ENCODE assay signal across 28 mouse cellular contexts in the genomic region with DNA sequence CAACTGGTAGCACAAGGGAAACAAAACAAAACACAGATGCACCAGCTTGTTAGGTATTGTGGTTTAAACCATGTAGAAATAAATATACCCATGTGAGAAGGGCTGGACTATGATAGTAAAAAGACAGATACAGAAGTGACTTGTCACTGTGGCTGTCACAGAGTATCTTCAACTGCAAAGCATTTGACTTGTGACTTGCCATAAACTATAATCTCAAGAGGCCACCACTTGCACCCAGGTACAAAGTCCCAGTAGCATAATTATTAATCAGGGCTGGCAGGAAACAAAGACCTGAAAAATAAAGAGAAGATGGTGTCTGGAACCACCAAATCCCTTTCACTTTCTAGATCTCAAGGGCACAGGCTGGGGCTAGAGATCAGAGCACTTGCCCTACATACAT. TPM values are rescaled to one million over a fixed set of nuclear protein-coding genes. Genes with fewer than 3 reads are reported as not detected.
DNase-seq lines count a peak whose midpoint lies in the region; ATAC-seq and TF ChIP-seq lines count a peak whose summit lies in the region.
"Had no signal": no experiment of that assay in that cellular context is flagged by ENCODE, and none has a peak within 500 bp of the region (broad histone marks: within the 10 kb centered on the region; RNA-seq: fewer than 3 reads in every experiment).

No protein-coding gene starts in this region.

- DNase-seq in kidney, adult 2 months, result peak; percentile 69
- no peak for DNase-seq in kidney, postnatal 10 days
- no peak for DNase-seq in liver
- no peak for DNase-seq in embryo, embryonic 9.5 days (ENCODE audit: extremely low spot score)
- DNase-seq in spleen, postnatal 10 days (ENCODE audit: low spot score in 2 of 2), result no peak
- DNase-seq in forebrain, embryonic 11.5 days (ENCODE audit: low spot score), result no peak
- DNase-seq: adrenal gland, postnatal 14 days; cerebellum, adult 11 months; cerebellum, adult 9-10 months; forebrain, postnatal 0 days; heart, postnatal 10 days; thymus, postnatal 14 days had no signal

- 0 out of 2 replicates have a peak overlapping the region, but pooled peaks have one; percentile 4 for H3K4me2 ChIP-seq in liver, embryonic 12.5 days
- H3K4me2 ChIP-seq in forebrain, embryonic 11.5 days (ENCODE audit: low read depth, low read length, severe bottlenecking), result no peak overlapping the region
- H3K4me2 ChIP-seq: forebrain, embryonic 12.5 days; heart, embryonic 13.5 days; hindbrain, embryonic 15.5 days; limb, embryonic 12.5 days; liver, embryonic 15.5 days; lung, embryonic 15.5 days; midbrain, embryonic 12.5 days; stomach, embryonic 15.5 days had no signal

- H3K36me3 ChIP-seq in kidney, adult 2 months (ENCODE audit: control insufficient read depth, insufficient read depth, low read length), result no peaks in the 10 kb centered on the region
- no peaks in the 10 kb centered on the region for H3K36me3 ChIP-seq in liver, embryonic 12.5 days
- H3K36me3 ChIP-seq in forebrain, embryonic 11.5 days (ENCODE audit: control insufficient read depth, insufficient read depth, low read length), result no peaks in the 10 kb centered on the region
- H3K36me3 ChIP-seq: forebrain, embryonic 12.5 days; heart, embryonic 13.5 days; hindbrain, embryonic 10.5 days; hindbrain, embryonic 15.5 days; limb, embryonic 12.5 days; liver, embryonic 15.5 days; lung, embryonic 15.5 days; midbrain, embryonic 12.5 days; stomach, embryonic 15.5 days had no signal

- no peak overlapping the region for H3K4me3 ChIP-seq in kidney, adult 2 months (ENCODE audit: insufficient read depth, low read depth, low read length)
- no peak overlapping the region for H3K4me3 ChIP-seq in liver, embryonic 12.5 days
- no peak overlapping the region for H3K4me3 ChIP-seq in forebrain, embryonic 11.5 days (ENCODE audit: low read depth, low read length)
- H3K4me3 ChIP-seq: erythroblast, embryonic 14.5 days; forebrain, embryonic 12.5 days; heart, embryonic 13.5 days; hindbrain, embryonic 10.5 days; hindbrain, embryonic 15.5 days; left cerebral cortex, adult 2 months; limb, embryonic 12.5 days; liver, embryonic 15.5 days; lung, embryonic 15.5 days; midbrain, embryonic 12.5 days; stomach, embryonic 15.5 days had no signal

- peak; percentile 55 for ATAC-seq in liver, embryonic 12.5 days
- peak; percentile 52; the same call in 1 of the 2 replicates for ATAC-seq in megakaryocyte-erythroid progenitor cell, adult 5-6 weeks (replicated peaks; ENCODE audit: low FRiP score, low TSS enrichment, poor library complexity, severe bottlenecking)
- ATAC-seq in forebrain, embryonic 11.5 days (replicated peaks; ENCODE audit: low FRiP score), result no peak
- ATAC-seq: forebrain, postnatal 0 days; inflammation-experienced regulatory T-cells, adult 6 months; Patski had no signal

- no peaks in the 10 kb centered on the region for H3K9me3 ChIP-seq in liver, embryonic 12.5 days (replicated peaks)
- no peaks in the 10 kb centered on the region for H3K9me3 ChIP-seq in forebrain, embryonic 11.5 days (ENCODE audit: control insufficient read depth, low read length)
- H3K9me3 ChIP-seq: forebrain, embryonic 12.5 days; heart, embryonic 13.5 days; hindbrain, embryonic 10.5 days; hindbrain, embryonic 15.5 days; limb, embryonic 12.5 days; liver, embryonic 15.5 days; lung, embryonic 15.5 days; midbrain, embryonic 12.5 days; stomach, embryonic 15.5 days had no signal

- no peak for TF ChIP-seq CTCF in kidney, adult 2 months (conservative IDR thresholded peaks at IDR 0.05; ENCODE audit: insufficient read depth, insufficient read length, low read depth, low read length)

- no peak for TF ChIP-seq POLR2A in kidney, adult 2 months (IDR thresholded peaks at IDR 0.05; ENCODE audit: low read depth, low read length)

- H3K4me1 ChIP-seq in kidney, adult 2 months (ENCODE audit: control insufficient read depth, insufficient read depth, low read length), result peaks cover 9% of the 10 kb centered on the region; the same call in 1 of the 2 replicates
- H3K4me1 ChIP-seq in liver, embryonic 12.5 days, result peaks cover 44% of the 10 kb centered on the region
- H3K4me1 ChIP-seq in forebrain, embryonic 11.5 days (replicated peaks; ENCODE audit: control insufficient read depth, insufficient read depth, low read length), result no peaks in the 10 kb centered on the region
- H3K4me1 ChIP-seq: forebrain, embryonic 12.5 days; heart, embryonic 13.5 days; hindbrain, embryonic 15.5 days; limb, embryonic 12.5 days; lung, embryonic 15.5 days; midbrain, embryonic 12.5 days; stomach, embryonic 15.5 days had no signal

- no peak overlapping the region for H3K9ac ChIP-seq in liver, embryonic 12.5 days
- H3K9ac ChIP-seq in forebrain, embryonic 11.5 days (ENCODE audit: low read length), result no peak overlapping the region
- H3K9ac ChIP-seq: forebrain, embryonic 12.5 days; forebrain, postnatal 0 days; heart, embryonic 13.5 days; hindbrain, embryonic 15.5 days; limb, embryonic 12.5 days; liver, embryonic 15.5 days; lung, embryonic 15.5 days; midbrain, embryonic 12.5 days; stomach, embryonic 15.5 days had no signal

- H3K27ac ChIP-seq in kidney, adult 2 months (ENCODE audit: insufficient read depth, low read depth, low read length), result peak overlapping the region; percentile 93
- peak overlapping the region; percentile 36; the same call in 1 of the 2 replicates for H3K27ac ChIP-seq in liver, embryonic 12.5 days
- H3K27ac ChIP-seq in forebrain, embryonic 11.5 days (ENCODE audit: low read depth, low read length), result no peak overlapping the region
- H3K27ac ChIP-seq: forebrain, embryonic 12.5 days; heart, embryonic 13.5 days; hindbrain, embryonic 10.5 days; hindbrain, embryonic 15.5 days; left cerebral cortex, adult 2 months; limb, embryonic 12.5 days; liver, embryonic 15.5 days; lung, embryonic 15.5 days; midbrain, embryonic 12.5 days; stomach, embryonic 15.5 days had no signal

- no peaks in the 10 kb centered on the region for H3K27me3 ChIP-seq in kidney, adult 2 months (replicated peaks; ENCODE audit: control insufficient read depth, insufficient read depth, low read length)
- H3K27me3 ChIP-seq in liver, embryonic 12.5 days (replicated peaks), result no peaks in the 10 kb centered on the region
- H3K27me3 ChIP-seq in forebrain, embryonic 11.5 days (ENCODE audit: control insufficient read depth, insufficient read depth, low read length), result no peaks in the 10 kb centered on the region
- H3K27me3 ChIP-seq: CH12.LX; forebrain, embryonic 12.5 days; heart, embryonic 13.5 days; hindbrain, embryonic 15.5 days; liver, embryonic 15.5 days; lung, embryonic 15.5 days; midbrain, embryonic 12.5 days; stomach, embryonic 15.5 days had no signal

RNA-seq across cellular contexts. Expression of a gene that starts 19.5 kb away (rescaled TPM):
- 97.7 and 98.0 TPM in 2 replicates for polyA plus RNA-seq in kidney, adult 2 months (2012; rRNA removed)
- 6.3 and 7.2 TPM in 2 replicates for polyA plus RNA-seq in liver, embryonic 12.5 days (2016; fragmentation: Nextera tagmentation; extraction: Ambion mirVana)
- total RNA-seq in megakaryocyte-erythroid progenitor cell, adult 5-6 weeks (2014; fragmentation: Nextera tagmentation), result 16.1 and 20.4 TPM in 2 replicates
- 3.5 and 5.6 TPM in 2 replicates for total RNA-seq in megakaryocyte-erythroid progenitor cell, adult 5-6 weeks (2017)
- 80.9 and 81.2 TPM in 2 replicates for polyA plus RNA-seq in forebrain, embryonic 11.5 days (2014; fragmentation: Nextera tagmentation; extraction: Ambion mirVana)
- total RNA-seq: CH12.LX had no signal
- polyA plus RNA-seq: inflammation-experienced regulatory T-cells, adult 6 months had no signal
